Mouse (Mus musculus) embryo, embryonic 11 days (tissue): ENCODE results near the gene Fcrl5.

Experiments
- DNase-seq: peaks from one replicate; pipeline ENCODE4 v3.0.0-alpha.2; 2015

The Fcrl5 gene

GRCm38 (mm10) chr3:87533667-87534378 is 98.2 kb downstream of the Fcrl5 start:
- no peak for DNase-seq

GRCm38 (mm10) chr3:87538034-87538433 is 102.5 kb downstream of the Fcrl5 start:
- DNase-seq = no peak

DNA sequence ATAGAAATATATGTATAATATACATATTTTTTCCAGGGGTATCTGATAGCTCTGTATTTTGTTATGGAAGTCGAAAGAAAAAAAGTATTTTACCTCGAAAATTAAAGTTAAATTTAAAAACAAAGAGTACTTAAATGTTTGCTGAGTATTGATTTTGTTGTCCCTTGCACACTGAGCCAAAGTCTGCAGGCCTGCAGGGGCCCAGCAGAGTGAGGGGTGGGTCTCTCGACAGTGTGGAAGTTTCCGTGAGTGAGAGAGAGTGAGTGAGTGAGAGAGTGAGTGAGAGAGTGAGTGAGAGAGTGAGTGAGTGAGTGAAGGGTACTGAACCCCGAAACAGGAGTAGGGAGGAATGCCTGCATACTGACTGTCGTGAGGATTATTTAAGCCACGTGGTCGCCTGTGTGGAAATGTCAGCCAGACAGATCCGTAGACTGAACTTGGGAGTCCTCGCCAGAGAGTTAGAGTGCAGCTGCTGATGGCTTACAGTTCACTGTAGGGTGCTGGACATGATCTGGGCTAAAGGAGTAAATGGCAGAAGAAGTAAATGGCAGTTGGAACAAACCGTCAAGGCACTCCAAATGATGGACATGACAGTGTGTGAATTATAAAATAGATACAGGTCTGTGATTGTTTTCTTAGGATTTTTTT is 104.6 kb downstream of the Fcrl5 start:
- no peak for DNase-seq

GRCm38 (mm10) chr3:87540714-87541113 is 105.1 kb downstream of the Fcrl5 start:
- DNase-seq = no peak

DNA sequence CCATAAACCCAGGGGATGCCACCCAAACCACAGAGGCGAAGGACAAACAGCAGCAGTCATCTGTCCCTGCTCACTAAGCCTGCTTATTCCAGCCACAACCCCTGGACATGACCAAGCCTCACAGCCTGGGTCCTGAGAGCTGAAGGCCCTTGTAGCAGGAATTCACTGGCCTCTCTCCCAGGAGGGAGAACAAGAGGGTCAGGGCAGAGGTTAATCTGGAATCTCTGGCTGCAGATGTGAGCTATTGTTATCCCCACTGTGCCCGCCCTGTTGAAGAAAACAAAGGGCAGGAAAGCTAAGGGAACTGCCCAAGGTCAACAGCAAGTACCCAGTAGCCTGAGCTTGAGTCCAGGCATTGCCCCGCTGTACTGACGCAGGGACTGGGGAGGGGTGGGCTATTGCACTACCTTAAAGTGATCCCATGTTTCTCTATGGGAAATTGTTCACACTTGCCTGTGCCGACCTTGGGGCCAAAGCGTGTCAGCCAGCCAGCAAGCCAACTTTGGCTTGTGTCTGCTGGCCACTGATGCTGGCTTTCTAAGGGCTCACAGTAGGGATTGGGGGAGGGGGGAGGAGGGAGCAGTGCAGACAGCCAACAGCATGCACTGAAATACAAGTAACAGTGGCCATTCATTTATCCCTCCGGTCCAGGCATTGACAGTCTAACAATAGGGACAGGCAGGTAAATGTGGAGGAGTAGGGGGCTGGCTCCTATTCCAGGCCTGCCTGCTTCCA is 107.1 kb downstream of the Fcrl5 start:
- DNase-seq = peak; percentile 47

DNA sequence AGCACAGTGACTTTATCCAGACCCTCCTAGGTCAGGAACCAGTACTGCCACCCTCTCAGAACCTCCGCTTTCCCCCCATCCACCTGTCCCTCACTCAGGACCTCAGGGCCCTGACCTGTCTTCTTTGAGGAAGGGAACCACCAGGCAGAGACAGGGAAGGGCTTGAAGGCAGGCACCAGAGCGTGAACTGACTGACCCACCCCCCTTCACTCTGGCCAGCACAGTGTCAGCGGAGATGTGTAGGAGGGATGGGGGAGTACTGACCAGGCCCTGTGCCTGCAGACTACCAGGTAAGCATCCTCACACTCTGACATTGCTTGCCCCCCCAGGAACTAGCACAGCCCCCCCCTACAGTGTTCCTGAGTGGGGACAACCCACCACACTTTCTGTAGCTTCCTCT is 110.0 kb downstream of the Fcrl5 start:
- no peak for DNase-seq

DNA sequence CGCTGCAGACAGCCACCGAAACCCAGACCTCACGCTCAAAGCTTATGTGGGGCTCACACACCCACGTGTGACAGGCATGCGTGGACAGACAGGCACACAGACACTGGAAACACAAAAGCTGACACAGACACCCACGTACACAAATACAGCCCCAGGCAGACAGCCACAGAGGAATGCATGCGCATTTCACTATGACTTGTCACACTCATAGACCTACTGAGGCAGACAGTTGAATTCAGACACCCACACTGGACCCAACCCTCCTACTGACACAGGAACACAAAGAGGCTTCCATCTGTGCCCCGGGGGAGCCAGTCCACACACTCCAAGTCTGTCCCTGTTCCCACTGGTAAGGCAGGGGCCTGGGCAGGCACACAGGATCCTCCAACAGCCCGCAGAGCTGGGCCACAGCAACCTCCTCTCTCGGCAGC is 110.7 kb downstream of the Fcrl5 start:
- no peak for DNase-seq

GRCm38 (mm10) chr3:87549908-87550307 is 114.3 kb downstream of the Fcrl5 start:
- DNase-seq = no peak
